In genomic region chr12:75533145-75533544, GRCm38 (mm10) we compare ENCODE assay signal across 23 mouse cellular contexts.
"Had no signal": no experiment of that assay in that cellular context is flagged by ENCODE, and none has a peak within 500 bp of the region (broad histone marks: within the 10 kb centered on the region; RNA-seq: fewer than 3 reads in every experiment).

No protein-coding gene starts in this region.

- H3K27me3 ChIP-seq: limb, embryonic 13.5 days; liver, embryonic 12.5 days; liver, embryonic 15.5 days; megakaryocyte, embryonic 14.5 days; midbrain, embryonic 13.5 days; neural tube, embryonic 13.5 days; stomach, embryonic 15.5 days had no signal

- DNase-seq: kidney, adult 2 months; kidney, postnatal 25 days; layer of hippocampus, adult 9-11 months; liver; lung, adult 18-20 months; lung, postnatal 14 days; lung, postnatal 4 days; retina, postnatal 1 day; right cerebral cortex, postnatal 4 days; thymus, adult 18-20 months; thymus, postnatal 36 days had no signal

- H3K4me3 ChIP-seq: layer of hippocampus, adult 2 months; limb, embryonic 10.5 days; limb, embryonic 13.5 days; liver, embryonic 12.5 days; liver, embryonic 15.5 days; megakaryocyte, embryonic 14.5 days; midbrain, embryonic 10.5 days; midbrain, embryonic 13.5 days; myocyte; neural tube, embryonic 13.5 days; stomach, embryonic 15.5 days had no signal

- ATAC-seq: liver, embryonic 12.5 days; midbrain, embryonic 13.5 days; midbrain, embryonic 16.5 days had no signal

- H3K4me1 ChIP-seq: limb, embryonic 10.5 days had no signal

- H3K36me3 ChIP-seq: limb, embryonic 10.5 days; limb, embryonic 13.5 days; liver, embryonic 12.5 days; liver, embryonic 15.5 days; midbrain, embryonic 10.5 days; midbrain, embryonic 13.5 days; neural tube, embryonic 13.5 days; stomach, embryonic 15.5 days had no signal
